Comparison of ENCODE assay signal across 25 mouse cellular contexts in genomic region chr11:16498756-16499680, GRCm38 (mm10). TPM values are rescaled to one million over a fixed set of nuclear protein-coding genes. Genes with fewer than 3 reads are reported as not detected.
DNase-seq lines count a peak whose midpoint lies in the region; ATAC-seq lines count a peak whose summit lies in the region.
"Had no signal": no experiment of that assay in that cellular context is flagged by ENCODE, and none has a peak within 500 bp of the region (broad histone marks: within the 10 kb centered on the region; RNA-seq: fewer than 3 reads in every experiment).

No protein-coding gene starts in this region.

- no peak for DNase-seq in frontal cortex, postnatal 36 days (ENCODE audit: low spot score in 2 of 2)
- peak; percentile 39 to 42 for DNase-seq in right cerebral cortex, postnatal 10 days (ENCODE audit: low spot score in 2 of 2)
- DNase-seq in right cerebral cortex, postnatal 36 days (ENCODE audit: low spot score in 2 of 2) = no peak
- peak; percentile 88 for DNase-seq in ES-CJ7 (ENCODE audit: low read depth, low spot score)
- peak; percentile 73 for DNase-seq in adipocyte (ENCODE audit: low spot score)
- DNase-seq: adrenal gland, adult 2 months; cerebellum, adult 11-12 months; cerebellum, postnatal 14 days; gastrocnemius, postnatal 14 days; heart, postnatal 4 days; kidney, postnatal 4 days; layer of hippocampus, adult 9-11 months; thymus, postnatal 14 days had no signal

- H3K27ac ChIP-seq in forebrain, embryonic 16.5 days (ENCODE audit: low read length) = no peak overlapping the region
- H3K27ac ChIP-seq: forebrain, embryonic 12.5 days; heart, embryonic 15.5 days; hindbrain, embryonic 15.5 days; kidney, embryonic 15.5 days; liver, embryonic 14.5 days; lung, embryonic 15.5 days had no signal

- H3K4me3 ChIP-seq in forebrain, embryonic 16.5 days (replicated peaks; ENCODE audit: low read length) = no peak overlapping the region
- H3K4me3 ChIP-seq: forebrain, embryonic 12.5 days; heart, embryonic 15.5 days; hindbrain, embryonic 15.5 days; kidney, embryonic 15.5 days; lung, embryonic 15.5 days; megakaryocyte, embryonic 14.5 days had no signal

- H3K9ac ChIP-seq in forebrain, embryonic 16.5 days (replicated peaks; ENCODE audit: low read depth, low read length) = no peak overlapping the region
- H3K9ac ChIP-seq: forebrain, embryonic 12.5 days; heart, embryonic 15.5 days; hindbrain, embryonic 15.5 days; kidney, embryonic 15.5 days; liver, embryonic 14.5 days; lung, embryonic 15.5 days had no signal

- no peaks in the 10 kb centered on the region for H3K27me3 ChIP-seq in forebrain, embryonic 16.5 days (replicated peaks; ENCODE audit: control insufficient read depth, insufficient read depth, low read length)
- H3K27me3 ChIP-seq: forebrain, embryonic 12.5 days; heart, embryonic 15.5 days; hindbrain, embryonic 15.5 days; kidney, embryonic 15.5 days; lung, embryonic 15.5 days; megakaryocyte, embryonic 14.5 days had no signal

- peak; percentile 93 for ATAC-seq in frontal cortex, adult (ENCODE audit: low TSS enrichment)
- ATAC-seq in megakaryocyte, adult 5-6 weeks (ENCODE audit: poor library complexity, severe bottlenecking) = no peak
- ATAC-seq in forebrain, embryonic 16.5 days = no peak
- ATAC-seq: intestine, embryonic 16.5 days had no signal

- H3K4me2 ChIP-seq in forebrain, embryonic 16.5 days (ENCODE audit: low read length) = no peak overlapping the region
- H3K4me2 ChIP-seq: forebrain, embryonic 12.5 days; heart, embryonic 15.5 days; hindbrain, embryonic 15.5 days; kidney, embryonic 15.5 days; lung, embryonic 15.5 days had no signal

- 8% methylated on average over 1 of the region's 1 CpGs for WGBS in forebrain, embryonic 16.5 days

- peaks cover 16% of the 10 kb centered on the region for H3K36me3 ChIP-seq in forebrain, embryonic 16.5 days (ENCODE audit: control insufficient read depth, insufficient read depth)

- no peaks in the 10 kb centered on the region for H3K9me3 ChIP-seq in forebrain, embryonic 16.5 days (ENCODE audit: control insufficient read depth, low read length)
- H3K9me3 ChIP-seq: forebrain, embryonic 12.5 days; G1E; heart, embryonic 15.5 days; hindbrain, embryonic 15.5 days; kidney, embryonic 15.5 days; lung, embryonic 15.5 days; megakaryocyte, embryonic 14.5 days had no signal

- H3K4me1 ChIP-seq in forebrain, embryonic 16.5 days (replicated peaks; ENCODE audit: control insufficient read depth, insufficient read depth, low read length) = no peaks in the 10 kb centered on the region
- H3K4me1 ChIP-seq: forebrain, embryonic 12.5 days; heart, embryonic 15.5 days; hindbrain, embryonic 15.5 days; kidney, embryonic 15.5 days; lung, embryonic 15.5 days had no signal

RNA-seq across cellular contexts. Expression of gene Sec61g, which starts 9.3 kb away (rescaled TPM):
- 8.2 and 11.2 TPM in 2 replicates for total RNA-seq in megakaryocyte, adult 5-6 weeks (2015)
- 15.3 and 17.2 TPM in 2 replicates for total RNA-seq in megakaryocyte, adult 5-6 weeks (2017)
- polyA plus RNA-seq in forebrain, embryonic 16.5 days (2015; fragmentation: Nextera tagmentation; extraction: Ambion mirVana) = 25.9 and 29.3 TPM in 2 replicates

Comparison
In these comparisons a context has a peak if more than half of its experiments do, and no peak if none do; other contexts are left out.
1. DNase-seq: peak in right cerebral cortex, postnatal 10 days (2 of 2), ES-CJ7 (single experiment) and adipocyte (single experiment); none in frontal cortex, postnatal 36 days (0 of 2) and right cerebral cortex, postnatal 36 days (0 of 2).